Mouse (Mus musculus) embryonic fibroblast, embryonic 13.5 days (primary cell): ENCODE data around the gene Zfhx3. TPM values are rescaled to one million over a fixed set of nuclear protein-coding genes. Genes with fewer than 3 reads are reported as not detected.
A peak's percentile ranks its signal among the peaks of the same experiment; 100 is the strongest.

Source experiments
- H3K27ac ChIP-seq: 2 replicates; pipeline ENCODE4 v1.5.1; 2012; ENCODE audit warnings: low read length, control low read depth, inconsistent platforms; ENCODE audit not compliant: insufficient read depth
- H3K4me1 ChIP-seq: 2 replicates; pipeline ENCODE4 v1.6.1; 2011; ENCODE audit warnings: low read length; ENCODE audit not compliant: control insufficient read depth, insufficient read depth
- H3K4me3 ChIP-seq: 2 replicates; pipeline ENCODE4 v1.5.1; 2011; ENCODE audit warnings: mild to moderate bottlenecking, control low read depth, low read length; ENCODE audit not compliant: insufficient read depth
- CTCF ChIP-seq: IDR thresholded peaks from 2 replicates; pipeline ENCODE4 v1.5.1; 2011; ENCODE audit warnings: mild to moderate bottlenecking, control low read depth, low read length, moderate library complexity, borderline replicate concordance; ENCODE audit not compliant: insufficient read depth
- POLR2A ChIP-seq: IDR thresholded peaks from 2 replicates; pipeline ENCODE4 v1.6.1; 2011; ENCODE audit warnings: low read depth, mild to moderate bottlenecking, control low read depth, low read length, moderate library complexity
- polyA plus RNA-seq: library from polyadenylated mRNA; stranded (reverse); fragments of >200 nt; gene quantifications from 2 replicates; pipeline ENCODE4 v1.2.4, GENCODE M21; 2011; ENCODE audit warnings: low read depth; ENCODE audit not compliant: missing spikeins, insufficient read length

The Zfhx3 gene
- polyA plus RNA-seq, 1 experiment, result 30.6 TPM

DNA sequence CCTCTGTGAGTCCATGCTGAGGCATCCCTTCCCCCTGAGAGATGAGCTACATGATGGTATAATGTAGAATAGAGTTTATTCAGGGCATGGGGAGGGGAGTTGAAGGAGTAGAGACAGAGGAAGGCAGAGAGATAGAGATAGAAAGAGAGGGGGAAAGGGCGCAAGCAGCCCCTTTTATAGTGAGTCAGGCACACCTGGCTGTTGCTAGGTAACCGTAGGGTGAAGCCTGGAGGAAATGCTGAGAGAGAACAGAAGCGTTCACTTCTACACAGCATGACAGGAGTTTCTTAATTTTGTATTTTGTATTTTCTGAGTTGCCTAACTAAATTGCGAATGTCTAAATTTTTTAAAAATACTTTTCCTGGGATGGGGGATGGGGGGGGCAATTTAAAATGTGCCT, 128.0 kb downstream of the Zfhx3 start:
- H3K4me3 ChIP-seq, result no peak overlapping the region
- TF ChIP-seq POLR2A (no peak), CTCF (no peak)
- peaks cover 4% of the 10 kb centered on the region; the same call in 1 of the 2 replicates for H3K4me1 ChIP-seq
- no peak overlapping the region for H3K27ac ChIP-seq

DNA sequence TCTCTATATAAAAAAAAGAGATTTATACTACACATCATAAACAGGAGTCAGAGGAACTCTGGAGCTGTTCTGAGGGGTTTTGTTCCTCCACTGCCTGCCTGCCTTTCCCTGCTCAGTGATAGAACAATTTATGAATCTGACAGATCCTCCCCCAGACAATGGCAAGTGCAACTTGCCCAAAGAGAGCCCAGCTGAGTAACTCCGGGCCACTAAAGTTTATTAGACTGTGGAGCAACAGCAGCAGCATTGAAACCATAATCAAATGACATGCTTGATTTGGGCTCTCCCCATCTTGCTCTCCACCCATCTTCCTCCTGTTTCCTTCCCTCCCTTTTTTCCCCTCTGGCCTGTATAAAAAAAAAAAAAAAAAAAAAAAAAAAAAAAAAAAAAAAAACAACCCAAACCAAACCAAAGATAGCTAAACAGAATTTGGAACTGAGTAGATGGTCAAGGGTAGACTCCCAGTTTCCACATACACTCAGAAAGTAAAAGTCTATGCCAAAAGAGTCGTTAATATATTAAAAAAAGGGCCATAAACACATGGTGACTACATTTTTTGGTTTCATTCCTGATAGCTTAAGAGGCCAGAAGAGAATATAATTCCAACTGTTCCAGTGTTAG, 129.8 kb downstream of the Zfhx3 start:
- H3K4me3 ChIP-seq, result no peak overlapping the region
- H3K4me1 ChIP-seq, result peaks cover 4% of the 10 kb centered on the region; the same call in 1 of the 2 replicates
- TF ChIP-seq CTCF (no peak), POLR2A (no peak)
- no peak overlapping the region for H3K27ac ChIP-seq

DNA sequence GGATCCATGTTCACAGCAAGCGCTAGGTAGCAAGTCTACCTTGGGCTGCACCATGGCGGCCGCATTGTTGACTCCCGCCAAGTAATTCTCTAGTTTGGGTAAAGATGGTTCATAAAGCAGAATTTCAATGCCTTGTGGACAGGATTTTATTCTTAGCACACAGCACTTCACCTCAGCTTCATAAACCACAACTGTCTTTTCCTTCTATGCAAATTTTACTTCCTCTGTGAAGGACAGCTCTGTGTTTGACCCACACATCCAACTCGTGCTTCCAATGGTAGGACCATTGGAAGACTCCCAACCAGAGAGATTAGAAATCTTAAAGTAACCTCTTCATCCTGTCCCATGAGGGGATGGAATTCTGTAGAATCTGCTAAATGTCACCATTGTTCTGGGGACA, 130.4 kb downstream of the Zfhx3 start:
- Histone ChIP-seq H3K27ac (no peak overlapping the region), H3K4me1 (peaks cover 4% of the 10 kb centered on the region; the same call in 1 of the 2 replicates), H3K4me3 (no peak overlapping the region)
- no peak for TF ChIP-seq POLR2A
- TF ChIP-seq CTCF, result no peak

DNA sequence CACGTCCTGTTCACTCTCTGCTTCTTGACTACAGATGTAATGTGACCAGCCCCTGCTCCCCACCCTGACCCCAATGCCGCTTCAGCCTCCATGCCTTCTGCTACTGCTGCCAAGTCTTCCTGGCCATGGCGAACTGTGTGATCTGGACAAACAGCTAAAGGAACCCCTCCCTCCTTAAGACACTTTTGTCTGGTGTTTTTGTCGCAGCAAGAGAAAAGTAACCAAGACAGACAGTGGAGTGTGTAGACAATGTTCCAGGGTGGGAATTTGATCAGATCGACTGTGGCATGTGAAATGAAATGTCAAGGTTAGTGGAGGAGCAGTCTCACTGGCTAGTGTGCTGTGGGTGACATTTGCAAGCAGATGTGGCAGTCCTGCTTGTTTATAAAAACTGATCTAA, 132.7 kb downstream of the Zfhx3 start:
- Histone ChIP-seq H3K4me1 (no peaks in the 10 kb centered on the region), H3K27ac (no peak overlapping the region), H3K4me3 (no peak overlapping the region)
- no peak for TF ChIP-seq POLR2A
- TF ChIP-seq CTCF, result no peak

DNA sequence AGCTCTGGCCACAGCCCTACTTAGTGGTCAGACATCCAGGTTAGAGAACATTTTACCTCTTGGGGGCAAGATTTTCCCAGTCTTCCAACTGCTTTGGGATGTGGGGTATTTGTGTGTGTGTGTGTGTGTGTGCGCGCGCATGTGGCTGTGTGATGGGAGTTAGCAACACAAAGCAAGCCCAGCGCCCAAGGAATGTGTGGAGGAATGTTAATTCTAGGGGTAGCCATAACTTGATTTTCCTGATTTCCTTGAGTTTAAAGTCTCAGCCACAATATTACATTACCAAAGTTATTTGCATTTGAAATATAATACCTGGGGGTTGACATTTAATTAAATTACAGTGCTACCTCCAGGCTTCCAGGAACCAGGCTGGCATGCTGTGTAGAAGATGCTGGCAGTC, 136.3 kb downstream of the Zfhx3 start:
- no peak overlapping the region for H3K4me3 ChIP-seq
- H3K27ac ChIP-seq, result no peak overlapping the region
- H3K4me1 ChIP-seq, result no peaks in the 10 kb centered on the region
- TF ChIP-seq POLR2A (no peak), CTCF (no peak)

DNA sequence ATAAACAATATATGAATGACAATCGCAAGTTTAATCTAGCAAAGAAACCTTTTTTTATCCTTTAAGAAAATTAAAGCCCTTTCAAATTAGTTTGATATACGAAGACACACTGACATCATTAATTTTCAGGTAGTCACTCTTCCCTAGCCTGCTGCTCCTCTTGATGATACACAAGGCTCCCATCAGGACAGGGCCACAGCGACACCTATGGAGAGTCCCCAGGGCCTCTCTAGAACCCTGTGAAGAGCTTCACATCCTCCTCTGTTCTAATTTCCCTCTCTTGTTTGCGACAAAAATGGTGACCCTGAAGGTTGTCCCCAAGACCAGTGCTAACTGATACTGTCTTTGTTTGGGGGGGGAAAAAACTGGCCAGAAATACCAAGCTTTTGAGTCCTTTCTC, 144.5 kb downstream of the Zfhx3 start:
- H3K27ac ChIP-seq, result no peak overlapping the region
- TF ChIP-seq POLR2A (no peak), CTCF (no peak)
- no peak overlapping the region for H3K4me3 ChIP-seq
- H3K4me1 ChIP-seq, result no peaks in the 10 kb centered on the region

DNA sequence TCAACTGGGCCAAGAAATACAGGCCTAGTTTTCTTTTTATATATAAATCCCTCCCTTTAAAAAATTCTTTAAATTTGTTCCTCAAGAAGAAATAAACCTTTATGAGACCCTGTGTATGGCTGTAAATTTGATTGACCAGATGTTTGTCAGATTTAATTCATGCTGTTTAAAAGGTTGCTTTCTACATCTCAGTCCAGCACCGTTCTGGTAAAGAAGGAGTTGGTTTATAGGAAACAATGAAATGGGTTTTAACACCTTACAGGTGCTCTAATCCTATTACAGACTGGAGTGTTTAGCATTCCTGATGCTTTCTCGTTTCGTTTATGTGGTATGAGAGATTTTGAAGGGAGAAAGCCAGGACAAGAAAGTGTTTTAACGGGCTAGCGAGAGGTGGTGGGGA, 147.2 kb downstream of the Zfhx3 start:
- no peak overlapping the region for H3K4me3 ChIP-seq
- no peaks in the 10 kb centered on the region for H3K4me1 ChIP-seq
- no peak overlapping the region for H3K27ac ChIP-seq
- TF ChIP-seq POLR2A (no peak), CTCF (no peak)

DNA sequence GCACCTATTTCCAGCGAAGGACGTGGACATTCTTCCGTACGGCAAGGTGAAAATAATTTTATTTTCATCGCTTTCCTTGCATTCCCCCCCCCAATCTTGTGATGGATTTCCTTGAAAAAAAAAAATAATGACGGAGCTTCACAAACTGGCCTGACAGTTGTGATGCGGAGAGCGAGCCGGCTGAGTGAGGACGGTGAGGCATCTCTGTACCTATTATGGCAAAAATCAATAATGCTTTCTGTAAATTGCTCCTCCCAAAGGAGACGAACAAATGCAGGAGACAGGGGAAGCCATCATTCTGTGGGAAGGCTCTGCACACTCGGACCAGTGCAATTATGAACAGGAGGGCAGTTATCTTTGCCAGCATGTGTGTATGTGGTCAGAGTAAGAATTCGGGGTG, 156.2 kb downstream of the Zfhx3 start:
- H3K27ac ChIP-seq, result no peak overlapping the region
- H3K4me1 ChIP-seq, result no peaks in the 10 kb centered on the region
- no peak for TF ChIP-seq CTCF
- TF ChIP-seq POLR2A, result no peak
- no peak overlapping the region for H3K4me3 ChIP-seq

DNA sequence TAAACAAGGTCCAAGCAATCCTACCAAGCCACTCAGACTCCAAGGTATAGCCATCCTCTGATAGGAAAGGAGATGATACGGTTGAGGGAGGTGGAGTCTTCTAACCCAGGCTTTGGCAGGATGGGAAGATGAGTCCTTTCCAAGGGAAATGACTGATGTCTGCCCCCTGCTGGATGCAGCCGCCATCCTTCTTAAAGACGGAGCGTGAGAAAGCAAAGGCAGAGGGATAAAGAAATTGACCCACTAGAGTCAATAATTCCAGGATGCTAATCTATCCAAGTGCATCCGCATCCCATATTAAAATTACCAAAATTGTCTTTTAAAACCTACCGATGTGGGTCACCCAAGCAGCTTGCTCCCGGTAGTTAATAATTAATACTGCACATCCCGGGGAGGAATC, 158.7 kb downstream of the Zfhx3 start:
- Histone ChIP-seq H3K4me3 (no peak overlapping the region), H3K27ac (no peak overlapping the region), H3K4me1 (no peaks in the 10 kb centered on the region)
- TF ChIP-seq CTCF (0 out of 2 replicates have a peak, but pooled peaks have one; percentile 12), POLR2A (no peak)

DNA sequence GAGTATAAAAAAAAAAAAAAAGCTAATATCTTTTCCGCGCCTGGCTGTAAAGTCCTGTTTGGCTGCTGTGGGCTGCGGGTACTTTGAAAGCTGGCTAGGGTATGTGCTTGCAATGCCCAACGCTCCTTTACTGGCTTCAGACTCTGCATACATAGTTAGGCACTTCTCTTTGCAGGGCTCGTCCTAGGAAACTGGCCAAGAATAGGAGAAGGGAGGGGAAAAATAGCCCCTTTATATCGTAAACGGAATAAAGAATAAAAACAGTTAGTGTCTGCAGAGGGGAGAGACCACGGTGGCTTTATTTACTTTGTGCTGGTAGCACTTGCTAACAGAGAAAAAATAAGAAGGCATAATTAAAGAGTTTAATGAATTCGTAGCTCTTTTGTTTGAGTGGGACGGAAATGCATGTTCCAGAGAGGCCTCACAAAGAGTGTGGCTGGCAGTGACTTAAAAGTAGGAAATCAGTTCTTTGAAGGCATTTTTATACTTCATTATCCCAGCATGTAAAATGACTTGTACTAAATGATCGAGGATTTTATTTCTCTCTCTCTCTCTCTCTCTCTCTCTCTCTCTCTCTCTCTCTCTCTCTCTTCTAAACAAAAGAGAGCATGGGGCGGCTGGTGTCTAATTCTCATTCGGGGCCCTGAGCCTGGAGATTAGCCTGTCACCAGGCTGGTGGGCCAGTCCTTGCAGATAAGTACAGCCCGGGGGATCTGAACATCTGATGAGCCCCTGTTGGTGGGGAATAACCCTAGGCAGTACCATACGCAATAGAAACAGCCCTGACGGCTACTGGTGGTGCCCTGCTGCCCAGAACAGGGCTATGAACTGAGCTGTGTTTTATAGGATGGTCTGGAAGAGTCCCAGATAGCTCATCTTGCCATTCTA, 159.8 kb downstream of the Zfhx3 start:
- TF ChIP-seq POLR2A, result no peak
- no peak overlapping the region for H3K27ac ChIP-seq
- H3K4me1 ChIP-seq, result no peaks in the 10 kb centered on the region
- H3K4me3 ChIP-seq, result no peak overlapping the region
